Mouse (Mus musculus): ENCODE measurements around the gene Wnt11. TPM values are rescaled to one million over a fixed set of nuclear protein-coding genes. Genes with fewer than 3 reads are reported as not detected.

Gene Wnt11
- total RNA-seq, 2 experiments from 2014 or later, result 5.1 to 9.2 TPM

DNA sequence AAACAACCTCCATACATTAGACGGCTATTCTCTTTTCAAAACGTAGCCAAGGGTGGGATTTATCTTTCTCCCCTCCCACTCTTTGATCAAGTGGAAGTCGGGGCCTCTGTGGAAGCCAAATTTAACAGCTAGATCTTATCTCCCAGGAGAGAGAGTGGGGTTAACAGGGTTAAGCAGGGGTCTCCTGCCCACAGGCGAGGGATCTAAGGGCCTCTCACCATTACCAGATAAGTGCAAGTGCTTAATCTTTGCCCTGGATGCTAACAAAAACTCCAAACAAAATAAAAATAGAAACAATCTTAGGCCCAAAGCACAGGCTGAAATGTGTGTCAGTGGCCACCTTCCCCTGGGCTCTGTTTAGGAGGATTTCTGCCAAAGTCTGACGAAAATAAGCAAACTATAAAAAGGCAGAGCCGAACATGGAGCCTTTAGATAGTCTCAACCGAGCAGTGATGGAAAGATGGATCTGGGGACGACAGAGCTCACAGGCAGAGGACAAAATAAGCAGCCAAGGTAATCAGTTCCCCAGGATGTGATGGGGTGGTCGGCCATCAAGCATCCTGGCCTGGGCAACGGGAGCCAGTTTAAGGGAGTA is 60.7 kb downstream of the Wnt11 start:
- intact Hi-C loops (cut with DNase I), result no loop called here
- no peak for DNase-seq

DNA sequence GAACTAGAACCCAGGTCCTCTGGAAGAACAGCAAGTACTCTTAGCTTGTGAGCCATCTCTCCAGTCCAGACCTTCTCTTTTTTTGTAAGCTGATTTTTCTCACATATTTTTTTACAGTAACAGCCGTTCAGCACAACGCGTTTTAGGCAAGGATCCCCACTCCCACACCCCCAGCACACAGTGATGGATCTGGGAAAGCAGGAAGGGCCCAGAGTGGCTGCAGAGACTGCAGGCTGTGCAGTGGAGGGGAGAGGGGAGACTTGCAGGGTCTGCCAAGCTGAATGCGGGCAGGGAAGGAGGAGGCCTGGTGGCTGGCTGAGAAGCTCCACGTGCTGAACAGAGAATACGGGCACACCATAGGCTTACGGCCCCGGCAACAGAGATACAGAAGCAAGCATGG is 62.4 kb downstream of the Wnt11 start:
- intact Hi-C loops (cut with DNase I), result no loop called here
- DNase-seq, result no peak

DNA sequence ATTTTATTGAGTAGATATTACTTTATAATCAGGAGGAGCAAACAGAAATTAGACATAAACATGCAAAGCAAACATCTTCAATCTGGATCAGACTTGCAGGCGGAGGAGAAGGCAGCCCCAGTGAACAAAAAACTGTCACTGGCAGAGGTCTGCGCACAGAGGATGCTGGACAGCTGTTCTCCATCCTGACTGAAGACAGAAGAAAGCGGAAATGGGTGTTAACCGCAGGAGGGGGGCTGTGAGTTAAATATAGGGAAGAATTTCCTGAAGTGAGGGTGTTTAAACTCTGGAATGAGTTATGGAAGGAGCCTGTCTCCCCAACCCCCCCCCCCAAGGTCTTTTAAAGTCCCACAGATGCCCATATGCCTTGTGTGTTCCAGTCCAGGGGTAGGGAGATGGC is 64.9 kb downstream of the Wnt11 start:
- DNase-seq, result peak in 1 of 2 experiments; percentile 26
- intact Hi-C loops (cut with DNase I), result no loop called here

DNA sequence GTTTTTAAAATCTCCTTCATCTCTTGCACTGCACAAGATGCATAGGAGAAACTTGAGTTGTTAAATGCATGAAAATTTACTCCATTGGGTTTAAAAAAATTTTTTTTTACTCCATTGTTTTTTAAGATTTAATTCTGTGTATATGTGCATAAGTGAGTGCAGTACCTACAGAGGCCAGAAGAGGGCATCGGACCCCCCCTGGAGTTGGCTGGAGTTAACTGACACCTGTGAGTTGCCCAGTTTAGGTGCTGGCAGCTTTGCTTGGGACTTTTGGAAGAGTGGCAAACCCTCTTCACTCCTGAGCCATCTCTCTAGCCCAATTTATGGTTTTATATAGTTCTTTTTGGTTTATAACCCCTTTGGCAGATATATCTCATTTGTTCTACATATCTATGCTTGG is 66.2 kb downstream of the Wnt11 start:
- intact Hi-C loops (cut with DNase I), result no loop called here

DNA sequence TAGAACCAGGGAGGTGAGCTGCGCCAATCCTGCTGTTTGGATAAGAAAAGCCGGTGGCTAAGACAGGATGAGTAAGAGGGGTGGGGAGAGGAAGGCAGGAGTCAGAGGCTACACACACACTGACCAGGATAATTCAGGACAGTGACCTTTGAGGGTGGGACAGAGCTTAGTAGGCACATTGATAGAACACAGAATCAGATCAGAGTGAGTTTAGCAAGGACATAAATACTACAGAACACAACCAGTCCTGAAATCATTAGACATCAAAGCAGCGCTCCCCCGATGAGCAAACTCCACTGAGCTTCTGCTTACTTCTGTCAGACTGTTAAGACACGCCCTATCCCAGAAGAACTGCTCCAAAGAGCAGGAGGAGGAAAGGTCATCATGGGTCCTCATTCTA is 69.0 kb downstream of the Wnt11 start:
- intact Hi-C loops (cut with DNase I), result no loop called here
- no peak for DNase-seq

More for the DNA sequence above, 66.2 kb downstream of the Wnt11 start:
- no peak for DNase-seq

Other genes with a start within 250 kb of the Wnt11 start
- gene Emsy, start 178.3 kb upstream of the Wnt11 start, total RNA-seq (2021), result 10 to 100 TPM; 25.3 to 27.3 TPM
- 10 to 100 TPM; 71.1 to 72.8 TPM for gene Thap12, start 132.0 kb upstream of the Wnt11 start, total RNA-seq (2021)

All from heart, postnatal 36 days (tissue).